Mouse (Mus musculus) inflammation-experienced regulatory T-cells, adult 16 weeks (primary cell): Measurements from ENCODE around the gene Timm23. TPM values are rescaled to one million over a fixed set of nuclear protein-coding genes. Genes with fewer than 3 reads are reported as not detected.

Experiments used
- polyA plus RNA-seq: library from polyadenylated mRNA; unstranded; fragments of 100-300 nt; shearing (Covaris generic); gene quantifications from one replicate; pipeline ENCODE4 v1.2.1, GENCODE M21; 2017

Gene Timm23
- polyA plus RNA-seq = 127 TPM

DNA sequence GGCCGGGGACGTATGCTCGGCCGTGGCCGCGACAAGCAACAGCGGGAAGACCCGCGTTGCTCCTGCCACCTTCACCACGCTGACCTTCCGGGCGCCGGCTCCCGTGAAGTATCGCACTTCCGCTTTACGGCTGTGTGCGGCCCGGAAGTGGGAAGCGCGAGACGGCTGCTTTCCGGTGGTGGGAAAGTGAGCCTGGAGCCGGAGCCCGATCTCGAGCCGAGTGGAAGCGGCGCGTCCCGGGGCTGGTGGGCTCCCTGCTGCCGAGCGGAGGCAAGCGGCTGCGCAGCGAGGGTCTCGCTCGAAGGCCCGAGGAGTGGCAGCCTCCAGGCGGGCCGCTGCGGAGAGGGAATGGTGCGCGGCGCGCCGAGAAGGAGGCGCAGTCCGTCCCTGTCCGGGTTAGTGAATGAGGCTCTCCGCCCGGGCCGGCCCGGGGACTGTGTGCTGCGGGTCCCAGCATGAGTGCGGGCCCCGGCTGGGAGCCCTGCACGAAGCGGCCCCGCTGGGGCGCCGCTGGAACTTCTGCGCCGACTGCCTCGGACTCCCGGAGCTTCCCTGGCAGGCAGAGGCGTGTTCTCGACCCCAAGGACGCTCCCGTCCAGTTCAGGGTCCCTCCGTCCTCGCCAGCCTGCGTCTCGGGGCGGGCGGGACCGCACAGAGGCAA is at the start of gene Timm23, which contains the start of gene Parg:
Timm23 (minus strand) TSS at position 108 of the 661 bp plus-strand sequence.
Parg (plus strand) TSS at position 159 of the 661 bp plus-strand sequence.

DNA sequence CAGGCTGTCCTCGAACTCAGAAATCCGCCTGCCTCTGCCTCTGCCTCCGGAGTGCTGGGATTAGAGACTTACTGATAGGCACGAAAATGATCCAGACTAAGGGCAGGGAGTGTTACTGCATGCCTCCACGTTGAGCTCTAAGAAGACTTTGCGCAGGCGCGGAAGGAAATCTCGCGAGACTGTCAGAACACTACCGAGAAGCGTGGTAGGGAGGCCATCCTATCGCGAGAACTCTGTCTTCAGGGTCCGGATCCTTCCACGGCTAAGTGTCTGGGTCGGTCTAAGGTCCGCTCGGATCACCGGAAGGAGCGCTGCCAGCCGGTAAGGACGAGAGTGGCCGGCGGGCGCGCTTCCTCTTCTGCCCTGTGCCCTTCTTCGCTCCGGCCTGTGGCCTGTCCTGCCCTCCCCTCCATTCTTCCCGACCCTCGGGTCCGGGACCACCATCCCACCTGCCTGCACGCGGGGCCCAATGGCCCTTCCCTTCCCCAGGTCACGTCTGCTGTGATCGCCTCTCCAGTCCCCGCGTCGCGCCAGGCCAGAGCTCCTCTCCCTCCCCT is 41.9 kb downstream of the Timm23 start, which contains the start of gene Ncoa4:
Ncoa4 (plus strand) TSS at position 176 of the 557 bp plus-strand sequence.

DNA sequence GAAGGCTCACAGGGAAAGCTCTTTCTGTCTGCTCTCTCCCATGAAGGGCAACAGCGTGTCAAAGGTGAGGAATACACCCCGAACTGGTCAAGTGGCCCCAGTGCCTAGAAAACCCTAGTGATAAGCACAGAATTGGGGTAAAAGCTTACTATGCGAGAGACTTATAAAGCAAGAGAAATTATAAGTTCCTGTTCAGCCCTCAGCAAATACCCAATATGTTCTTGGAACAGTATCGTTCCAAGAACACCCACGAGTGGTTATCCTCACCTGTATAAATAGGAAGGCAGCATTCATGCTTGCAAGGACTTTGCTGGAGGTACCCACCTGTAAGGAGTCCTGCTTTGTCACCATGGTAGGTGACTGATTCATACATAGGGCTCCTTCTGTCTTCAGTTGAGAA is 60.0 kb downstream of the Timm23 start, which contains the start of gene Msmb:
Msmb (plus strand) TSS at position 301 of the 400 bp plus-strand sequence.

Other genes with a start within 250 kb of the Timm23 start
- 0.06 TPM for gene Galnt15, start 172.9 kb downstream of the Timm23 start, polyA plus RNA-seq
- gene Oxnad1, start 116.5 kb downstream of the Timm23 start, polyA plus RNA-seq = 33.3 TPM
- gene Dph3, start 116.2 kb downstream of the Timm23 start, polyA plus RNA-seq = 85.9 TPM
- not detected for gene Msmb, start 59.9 kb downstream of the Timm23 start, polyA plus RNA-seq
- gene Ncoa4, start 42.0 kb downstream of the Timm23 start, polyA plus RNA-seq = 122 TPM
- gene Parg, start 51 bp upstream of the Timm23 start, polyA plus RNA-seq = 48.6 TPM
- 0.09 TPM for gene Ogdhl, start 120.1 kb upstream of the Timm23 start, polyA plus RNA-seq
- not detected for gene 1700024G13Rik, start 186.5 kb upstream of the Timm23 start, polyA plus RNA-seq